Mouse (Mus musculus) spleen, postnatal 36 days (tissue): ENCODE data around the gene Npff.

ENCODE experiments used
- DNase-seq, 2 experiments: peaks; one replicate each; pipeline ENCODE4 v3.0.0; 2022; ENCODE audit warnings: low spot score in 2 of 2, mixed read lengths in 1 of 2

The Npff gene

GRCm38 (mm10) chr15:102503924-102504782, 20.6 kb downstream of the Npff start:
- no peak for DNase-seq

- DNase-seq: no peak
Measured at GRCm38 (mm10) chr15:102503447-102503846, 21.3 kb downstream of the Npff start, which contains the start of gene Gm10337. TSS of gene Gm10337 (plus strand) at chr15:102503722.

- no peak for DNase-seq
Measured at GRCm38 (mm10) chr15:102502254-102502840, 22.4 kb downstream of the Npff start.

GRCm38 (mm10) chr15:102501084-102501814, 23.5 kb downstream of the Npff start:
- no peak for DNase-seq

- no peak for DNase-seq
Measured at GRCm38 (mm10) chr15:102500479-102500878, 24.3 kb downstream of the Npff start.

- DNase-seq: no peak
Measured at GRCm38 (mm10) chr15:102499851-102500250, 24.9 kb downstream of the Npff start.

- DNase-seq: no peak
Measured at GRCm38 (mm10) chr15:102499370-102499769, 25.4 kb downstream of the Npff start.

GRCm38 (mm10) chr15:102498322-102498721, 26.4 kb downstream of the Npff start:
- no peak for DNase-seq

- no peak for DNase-seq
Measured at GRCm38 (mm10) chr15:102487664-102488063, 37.1 kb downstream of the Npff start.

GRCm38 (mm10) chr15:102485853-102486252, 38.9 kb downstream of the Npff start:
- no peak for DNase-seq

GRCm38 (mm10) chr15:102483136-102483535, 41.6 kb downstream of the Npff start:
- DNase-seq: no peak

- DNase-seq: no peak
Measured at GRCm38 (mm10) chr15:102474520-102474919, 50.2 kb downstream of the Npff start.
